Mouse (Mus musculus): ENCODE measurements around the gene Tuft1. TPM values are rescaled to one million over a fixed set of nuclear protein-coding genes. Genes with fewer than 3 reads are reported as not detected.
"Not testable (repeated sequence)": the region's sequence is repeated elsewhere in the genome, so short reads cannot be mapped to it uniquely, and the experiment has no call there.

Tuft1 gene
- 11.6 and 12.5 TPM in 2 replicates for polyA plus RNA-seq (2015; fragmentation: Nextera tagmentation; extraction: Ambion mirVana)

DNA sequence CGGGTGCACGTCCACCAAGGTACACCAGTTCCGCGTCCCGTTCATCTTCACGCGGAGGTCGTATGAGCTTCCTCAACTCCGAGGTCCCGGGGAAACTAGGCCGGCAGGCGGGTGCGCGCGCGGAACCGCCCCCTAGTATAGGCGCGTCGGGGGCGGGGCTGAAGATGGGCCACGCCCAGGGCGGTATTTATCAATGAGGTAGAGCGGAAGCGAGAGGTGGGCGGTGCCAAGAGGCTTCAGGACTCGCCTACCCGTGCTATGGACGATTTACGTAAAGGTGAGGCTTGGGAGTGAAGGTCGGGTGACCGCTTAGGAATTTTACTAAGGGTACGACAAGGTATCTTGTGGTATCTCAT, at the start of gene Tuft1:
Gene Tuft1 (minus strand): TSS at position 133 of the 356 bp plus-strand sequence.
- H3K9ac ChIP-seq (ENCODE audit: low read depth, low read length), result peak within 1 kb of the TSS; percentile 70
- not testable (repeated sequence) for H3K9me3 ChIP-seq (ENCODE audit: control insufficient read depth, low read length); H3K27me3 ChIP-seq (replicated peaks; ENCODE audit: control insufficient read depth, insufficient read depth, low read length); H3K36me3 ChIP-seq (ENCODE audit: control insufficient read depth, insufficient read depth, low read length); H3K4me1 ChIP-seq (ENCODE audit: control insufficient read depth, insufficient read depth, low read length)
- under 1% methylated on average over 20 of the region's 33 CpGs for WGBS
- H3K4me2 ChIP-seq (ENCODE audit: low read depth, low read length), result peak within 1 kb of the TSS; percentile 60
- H3K27ac ChIP-seq (ENCODE audit: low read length), result peak within 1 kb of the TSS; percentile 86
- peak within 1 kb of the TSS; percentile 48 for H3K4me3 ChIP-seq (ENCODE audit: low read length)
- peak; percentile 93 for ATAC-seq

- not testable (repeated sequence) for ATAC-seq; H3K4me1 ChIP-seq (ENCODE audit: control insufficient read depth, insufficient read depth, low read length); H3K27ac ChIP-seq (ENCODE audit: low read length); H3K4me2 ChIP-seq (ENCODE audit: low read depth, low read length); H3K36me3 ChIP-seq (ENCODE audit: control insufficient read depth, insufficient read depth, low read length); H3K9me3 ChIP-seq (ENCODE audit: control insufficient read depth, low read length); H3K27me3 ChIP-seq (replicated peaks; ENCODE audit: control insufficient read depth, insufficient read depth, low read length); H3K4me3 ChIP-seq (ENCODE audit: low read length); H3K9ac ChIP-seq (ENCODE audit: low read depth, low read length)
- 26% methylated on average over 3 of the region's 3 CpGs for WGBS
Observed at GRCm38 (mm10) chr3:94703364-94703763, 44.7 kb upstream of the Tuft1 start.

DNA sequence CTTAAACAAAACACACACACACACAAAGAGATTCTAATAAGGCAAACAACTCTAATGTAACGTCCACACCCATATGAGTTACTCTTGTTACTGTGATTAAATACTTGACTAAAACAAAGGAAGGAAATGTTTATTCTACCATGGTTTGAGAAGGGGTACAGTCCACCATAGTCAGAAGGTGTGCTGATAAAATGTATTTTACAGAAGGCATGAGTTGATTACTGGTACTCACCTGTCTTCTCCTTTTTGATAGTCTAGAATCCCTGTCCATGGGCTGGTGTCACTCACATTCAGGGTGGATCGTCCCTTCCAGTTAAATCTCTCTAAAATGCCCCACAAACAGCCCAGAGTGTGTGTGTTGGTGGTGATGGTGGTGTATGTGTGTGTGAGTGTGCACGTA, 44.2 kb upstream of the Tuft1 start:
- no peak overlapping the region for H3K9ac ChIP-seq (ENCODE audit: low read depth, low read length)
- ATAC-seq, result no peak
- no peaks in the 10 kb centered on the region for H3K36me3 ChIP-seq (ENCODE audit: control insufficient read depth, insufficient read depth, low read length)
- H3K27me3 ChIP-seq (replicated peaks; ENCODE audit: control insufficient read depth, insufficient read depth, low read length), result no peaks in the 10 kb centered on the region
- 76% methylated on average over 3 of the region's 3 CpGs for WGBS
- no peaks in the 10 kb centered on the region for H3K9me3 ChIP-seq (ENCODE audit: control insufficient read depth, low read length)
- no peak overlapping the region for H3K27ac ChIP-seq (ENCODE audit: low read length)
- no peak overlapping the region for H3K4me3 ChIP-seq (ENCODE audit: low read length)
- no peak overlapping the region for H3K4me2 ChIP-seq (ENCODE audit: low read depth, low read length)
- no peaks in the 10 kb centered on the region for H3K4me1 ChIP-seq (ENCODE audit: control insufficient read depth, insufficient read depth, low read length)

DNA sequence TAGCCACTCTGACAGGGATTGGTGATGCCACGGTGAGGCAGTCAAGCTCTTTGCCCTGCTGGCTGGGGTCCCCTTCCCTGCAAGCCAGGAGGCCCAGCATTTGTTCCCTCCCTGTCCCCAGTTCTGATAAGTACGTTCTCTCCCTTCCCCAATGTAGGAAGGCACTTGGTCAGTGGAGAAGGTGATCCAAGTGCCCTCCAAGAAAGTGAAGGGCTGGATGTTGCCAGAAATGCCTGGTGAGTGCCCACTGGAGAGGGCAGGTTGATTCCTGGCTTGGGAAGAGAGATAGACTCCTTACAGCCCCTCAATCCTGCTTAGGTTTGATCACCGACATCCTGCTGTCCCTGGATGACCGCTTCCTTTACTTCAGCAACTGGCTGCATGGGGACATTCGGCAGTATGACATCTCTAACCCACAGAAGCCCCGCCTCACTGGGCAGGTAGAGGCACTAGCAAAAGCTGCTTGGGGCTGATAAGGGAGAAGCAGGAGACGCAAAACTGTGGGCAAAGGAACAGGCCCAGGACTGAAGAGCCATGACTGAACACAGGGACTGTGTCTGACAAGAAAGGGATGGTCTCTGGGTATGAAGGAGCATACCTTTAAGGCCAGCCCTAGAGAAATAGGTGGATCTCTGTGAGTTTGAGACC, 43.6 kb upstream of the Tuft1 start:
- H3K9ac ChIP-seq (ENCODE audit: low read depth, low read length); H3K4me3 ChIP-seq (ENCODE audit: low read length); H3K27me3 ChIP-seq (replicated peaks; ENCODE audit: control insufficient read depth, insufficient read depth, low read length); H3K4me2 ChIP-seq (ENCODE audit: low read depth, low read length); H3K36me3 ChIP-seq (ENCODE audit: control insufficient read depth, insufficient read depth, low read length); H3K27ac ChIP-seq (ENCODE audit: low read length); H3K4me1 ChIP-seq (ENCODE audit: control insufficient read depth, insufficient read depth, low read length); H3K9me3 ChIP-seq (ENCODE audit: control insufficient read depth, low read length): not testable (repeated sequence)
- WGBS, result 75% methylated on average over 6 of the region's 7 CpGs
- peak; percentile 66 for ATAC-seq

DNA sequence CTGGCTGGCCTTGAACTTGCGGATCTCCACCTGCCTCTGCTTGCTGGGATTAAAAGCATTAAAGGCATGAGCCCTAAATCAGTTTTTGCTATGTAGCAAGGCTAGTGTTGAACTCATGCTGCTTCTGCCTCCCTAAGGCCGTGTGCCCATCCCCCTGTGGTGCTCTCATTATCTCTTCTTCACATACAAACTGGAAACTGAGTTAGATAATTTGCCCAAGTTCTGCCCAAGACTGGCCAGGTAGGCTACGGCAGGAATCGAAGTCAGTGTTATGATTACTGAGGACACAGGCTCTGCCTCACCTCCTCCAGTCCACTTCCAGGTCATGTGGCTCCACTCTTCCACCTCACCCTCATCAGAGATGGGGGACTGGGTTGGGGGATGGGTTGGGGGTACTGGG, 37.6 kb upstream of the Tuft1 start:
- WGBS, result 86% methylated on average over 4 of the region's 4 CpGs
- not testable (repeated sequence) for H3K27me3 ChIP-seq (replicated peaks; ENCODE audit: control insufficient read depth, insufficient read depth, low read length); H3K27ac ChIP-seq (ENCODE audit: low read length); H3K36me3 ChIP-seq (ENCODE audit: control insufficient read depth, insufficient read depth, low read length); ATAC-seq; H3K4me2 ChIP-seq (ENCODE audit: low read depth, low read length); H3K4me1 ChIP-seq (ENCODE audit: control insufficient read depth, insufficient read depth, low read length); H3K9me3 ChIP-seq (ENCODE audit: control insufficient read depth, low read length); H3K9ac ChIP-seq (ENCODE audit: low read depth, low read length); H3K4me3 ChIP-seq (ENCODE audit: low read length)

GRCm38 (mm10) chr3:94695591-94695990, 36.9 kb upstream of the Tuft1 start:
- H3K27ac ChIP-seq (ENCODE audit: low read length); H3K4me3 ChIP-seq (ENCODE audit: low read length); H3K4me1 ChIP-seq (ENCODE audit: control insufficient read depth, insufficient read depth, low read length); H3K27me3 ChIP-seq (replicated peaks; ENCODE audit: control insufficient read depth, insufficient read depth, low read length); H3K9me3 ChIP-seq (ENCODE audit: control insufficient read depth, low read length); H3K4me2 ChIP-seq (ENCODE audit: low read depth, low read length); H3K36me3 ChIP-seq (ENCODE audit: control insufficient read depth, insufficient read depth, low read length); H3K9ac ChIP-seq (ENCODE audit: low read depth, low read length); ATAC-seq: not testable (repeated sequence)
- WGBS, result 89% methylated on average over 6 of the region's 6 CpGs

- H3K9ac ChIP-seq (ENCODE audit: low read depth, low read length); H3K27me3 ChIP-seq (replicated peaks; ENCODE audit: control insufficient read depth, insufficient read depth, low read length); H3K36me3 ChIP-seq (ENCODE audit: control insufficient read depth, insufficient read depth, low read length); H3K9me3 ChIP-seq (ENCODE audit: control insufficient read depth, low read length); H3K27ac ChIP-seq (ENCODE audit: low read length); H3K4me2 ChIP-seq (ENCODE audit: low read depth, low read length); H3K4me1 ChIP-seq (ENCODE audit: control insufficient read depth, insufficient read depth, low read length); ATAC-seq; H3K4me3 ChIP-seq (ENCODE audit: low read length): not testable (repeated sequence)
- WGBS, result 36% methylated on average over 5 of the region's 8 CpGs
Observed at GRCm38 (mm10) chr3:94693874-94694273, 35.2 kb upstream of the Tuft1 start.

DNA sequence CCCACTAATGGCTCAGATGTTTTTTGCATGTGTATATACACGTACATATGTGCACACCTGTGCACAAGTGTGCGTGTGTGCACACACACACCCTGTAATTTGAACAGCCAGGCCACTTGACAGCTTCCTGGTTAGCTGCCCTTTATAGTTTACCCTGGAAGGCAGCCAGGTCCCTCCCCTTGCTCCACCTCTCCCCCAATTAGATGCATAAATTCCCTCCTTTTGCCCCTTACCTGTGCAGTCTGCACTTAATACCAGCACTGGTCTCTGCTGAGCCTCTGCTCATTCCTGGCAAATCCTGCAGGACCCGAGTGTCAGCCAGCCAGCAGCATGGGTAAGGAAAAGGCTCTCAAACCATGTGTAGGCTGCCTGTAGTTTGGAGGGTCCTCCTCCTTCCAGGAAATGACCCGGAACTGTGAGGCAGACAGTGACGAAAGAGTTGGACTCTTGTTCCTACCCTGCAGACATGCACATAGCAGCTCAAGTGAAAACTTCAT, 34.7 kb upstream of the Tuft1 start, which contains the start of gene Selenbp2:
Gene Selenbp2 (plus strand): TSS at position 228 of the 497 bp plus-strand sequence.
- no peak within 1 kb of the TSS; the same call in 1 of the 2 replicates for H3K9ac ChIP-seq (ENCODE audit: low read depth, low read length)
- H3K4me2 ChIP-seq (ENCODE audit: low read depth, low read length), result 0 out of 2 replicates have a peak within 1 kb of the TSS, but pooled peaks have one; percentile 37
- H3K36me3 ChIP-seq (ENCODE audit: control insufficient read depth, insufficient read depth, low read length), result no peaks in the 10 kb centered on the region
- WGBS, result 18% methylated on average over 5 of the region's 5 CpGs
- H3K4me3 ChIP-seq (ENCODE audit: low read length), result no peak within 1 kb of the TSS
- H3K27ac ChIP-seq (ENCODE audit: low read length), result peak within 1 kb of the TSS; percentile 59; the same call in 1 of the 2 replicates
- no peaks in the 10 kb centered on the region for H3K9me3 ChIP-seq (ENCODE audit: control insufficient read depth, low read length)
- H3K27me3 ChIP-seq (replicated peaks; ENCODE audit: control insufficient read depth, insufficient read depth, low read length), result no peaks in the 10 kb centered on the region
- H3K4me1 ChIP-seq (ENCODE audit: control insufficient read depth, insufficient read depth, low read length), result no peaks in the 10 kb centered on the region; the same call in 1 of the 2 replicates
- peak; percentile 85 for ATAC-seq

- 89% methylated on average over 4 of the region's 4 CpGs for WGBS
- not testable (repeated sequence) for H3K4me1 ChIP-seq (ENCODE audit: control insufficient read depth, insufficient read depth, low read length); H3K9me3 ChIP-seq (ENCODE audit: control insufficient read depth, low read length); H3K36me3 ChIP-seq (ENCODE audit: control insufficient read depth, insufficient read depth, low read length); H3K27ac ChIP-seq (ENCODE audit: low read length); ATAC-seq; H3K9ac ChIP-seq (ENCODE audit: low read depth, low read length); H3K4me2 ChIP-seq (ENCODE audit: low read depth, low read length); H3K4me3 ChIP-seq (ENCODE audit: low read length); H3K27me3 ChIP-seq (replicated peaks; ENCODE audit: control insufficient read depth, insufficient read depth, low read length)
Observed at GRCm38 (mm10) chr3:94691694-94692093, 33.0 kb upstream of the Tuft1 start.
